Mouse (Mus musculus): Measurements from ENCODE around the gene Tmem223. TPM values are rescaled to one million over a fixed set of nuclear protein-coding genes. Genes with fewer than 3 reads are reported as not detected.
"Not testable (repeated sequence)": the region's sequence is repeated elsewhere in the genome, so short reads cannot be mapped to it uniquely, and the experiment has no call there.

Tmem223 gene
- polyA plus RNA-seq, 1 experiment from 2014 or later: 235 TPM

DNA sequence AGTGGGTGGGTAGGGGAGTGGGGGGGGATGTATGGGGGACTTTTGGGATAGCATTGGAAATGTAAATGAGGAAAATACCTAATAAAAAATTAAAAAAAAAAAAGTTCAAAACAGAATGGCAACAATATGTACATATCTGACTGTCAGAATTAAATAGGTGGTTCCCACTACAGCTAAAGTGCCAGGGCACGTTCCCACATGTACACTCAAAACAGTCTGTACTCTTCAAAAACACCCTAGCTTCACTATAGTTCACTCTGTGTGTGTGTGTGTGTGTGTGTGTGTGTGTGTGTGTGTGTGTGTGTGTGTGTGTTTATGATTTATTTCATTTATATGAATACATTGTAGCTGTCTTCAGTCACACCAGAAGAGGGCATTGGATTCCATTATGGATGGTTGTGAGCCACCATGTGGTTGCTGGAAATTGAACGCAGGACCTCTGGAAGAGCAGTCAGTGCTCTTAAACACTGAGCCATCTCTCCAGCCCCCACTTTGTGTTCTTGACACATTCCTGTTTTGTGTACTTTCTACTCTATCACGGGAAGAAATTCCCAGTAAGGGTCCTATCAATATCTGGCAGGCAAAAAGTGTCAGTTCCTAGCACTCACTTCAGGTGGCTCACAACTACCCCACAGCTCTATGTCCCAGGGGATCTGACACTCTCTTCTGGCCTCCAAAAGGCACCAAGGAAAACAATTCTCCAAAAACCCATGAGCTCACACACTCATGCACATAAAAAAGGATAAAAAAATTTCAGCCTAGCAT lies 42.3 kb upstream of the Tmem223 start:
- H3K27me3 ChIP-seq (replicated peaks); H3K9me3 ChIP-seq (replicated peaks); H3K9ac ChIP-seq (replicated peaks); ATAC-seq (ENCODE audit: low FRiP score); H3K4me2 ChIP-seq; H3K4me3 ChIP-seq (replicated peaks); H3K27ac ChIP-seq (replicated peaks): not testable (repeated sequence)
- peaks cover 26% of the 10 kb centered on the region for H3K36me3 ChIP-seq
- peaks cover 20% of the 10 kb centered on the region for H3K4me1 ChIP-seq
- WGBS: 54% methylated on average over 3 of the region's 3 CpGs

DNA sequence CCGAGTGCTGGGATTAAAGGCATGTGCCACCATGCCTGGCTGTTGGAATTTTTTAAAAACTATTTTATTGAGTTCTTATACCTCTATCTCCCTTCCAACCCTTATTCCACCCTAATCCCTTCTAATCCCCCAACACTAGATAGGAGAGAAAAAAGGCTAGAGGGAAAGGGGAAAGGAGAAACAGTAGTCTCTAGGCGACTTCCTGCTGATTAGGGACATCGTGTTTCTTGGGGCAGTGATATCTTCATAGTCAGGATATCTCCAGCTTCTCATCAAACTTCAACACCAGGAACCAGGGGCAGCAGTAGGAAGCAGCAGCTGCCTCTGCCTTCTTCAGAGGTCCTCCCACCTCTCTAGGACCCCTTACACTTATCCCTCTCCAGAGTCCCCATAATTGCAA lies 36.5 kb upstream of the Tmem223 start:
- 78% methylated on average over 3 of the region's 3 CpGs for WGBS
- no peak for ATAC-seq (ENCODE audit: low FRiP score)
- no peaks in the 10 kb centered on the region for H3K27me3 ChIP-seq (replicated peaks)
- no peak overlapping the region for H3K9ac ChIP-seq (replicated peaks)
- H3K36me3 ChIP-seq: peaks cover 13% of the 10 kb centered on the region
- no peak overlapping the region for H3K4me2 ChIP-seq
- peaks cover 20% of the 10 kb centered on the region for H3K4me1 ChIP-seq
- H3K4me3 ChIP-seq (replicated peaks): no peak overlapping the region
- no peak overlapping the region for H3K27ac ChIP-seq (replicated peaks)
- no peaks in the 10 kb centered on the region for H3K9me3 ChIP-seq (replicated peaks)

DNA sequence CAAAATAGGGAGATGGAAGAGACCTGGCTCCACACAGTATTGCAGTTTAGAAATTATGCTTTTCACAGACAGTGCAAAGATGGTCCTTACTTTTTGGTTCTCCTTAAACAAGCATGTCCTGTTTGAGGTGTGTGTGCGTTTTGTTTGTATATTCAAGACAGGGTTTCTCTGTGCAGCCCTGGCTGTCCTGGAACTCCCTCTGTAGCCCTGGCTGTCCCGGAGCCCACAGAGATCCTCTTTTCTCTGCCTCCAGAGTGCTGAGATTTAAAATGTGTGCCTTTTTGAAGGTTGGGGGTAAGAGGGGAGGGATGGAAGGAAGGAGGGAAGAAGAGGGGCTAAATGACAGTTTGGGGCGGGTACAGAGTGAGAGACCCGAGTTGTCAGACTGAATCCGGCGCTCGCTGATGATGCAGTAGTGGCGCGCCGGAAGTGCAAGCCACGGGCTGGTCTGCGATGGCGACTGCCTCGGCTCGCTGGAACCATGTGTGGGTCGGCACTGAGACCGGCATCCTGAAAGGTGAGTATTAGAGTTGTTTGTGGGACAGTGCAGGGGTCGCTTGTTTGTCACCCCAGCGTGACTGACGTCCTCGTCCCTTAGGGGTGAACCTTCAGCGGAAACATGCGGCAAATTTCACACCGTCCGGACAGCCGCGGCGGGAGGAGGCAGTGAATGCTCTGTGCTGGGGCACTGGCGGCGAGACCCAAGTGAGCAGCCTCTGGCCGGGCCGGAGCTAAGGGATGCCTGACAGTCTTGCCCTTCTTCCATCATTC lies 35.2 kb upstream of the Tmem223 start, which contains the start of gene Wdr74:
TSS of gene Wdr74 (plus strand) at position 439 of the 771 bp plus-strand sequence.
- WGBS: under 1% methylated on average over 32 of the region's 32 CpGs
- Histone ChIP-seq H3K4me1 (peaks cover 26% of the 10 kb centered on the region), H3K4me2 (peak within 1 kb of the TSS; percentile 84)

DNA sequence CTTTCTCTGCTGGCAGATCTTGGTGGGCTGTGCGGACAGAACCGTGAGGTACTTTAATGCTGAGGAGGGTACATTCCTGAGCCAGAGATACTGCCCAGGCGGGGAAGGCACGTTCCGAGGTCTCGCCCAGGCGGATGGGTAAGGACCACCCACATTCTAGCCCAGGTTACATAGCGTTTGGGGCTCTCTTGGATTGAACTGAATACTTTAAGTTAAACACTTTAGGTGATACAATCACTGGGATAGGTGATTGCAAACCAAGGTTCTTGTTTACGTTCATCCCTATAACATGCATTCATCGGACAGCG lies 34.7 kb upstream of the Tmem223 start:
- Histone ChIP-seq H3K9ac (replicated peaks) (peak overlapping the region; percentile 85), H3K9me3 (replicated peaks) (no peaks in the 10 kb centered on the region), H3K27ac (replicated peaks) (peak overlapping the region; percentile 86), H3K4me1 (peaks cover 31% of the 10 kb centered on the region), H3K4me3 (replicated peaks) (peak overlapping the region; percentile 77), H3K4me2 (peak overlapping the region; percentile 84), H3K36me3 (peaks cover 23% of the 10 kb centered on the region), H3K27me3 (replicated peaks) (no peaks in the 10 kb centered on the region)
- ATAC-seq (ENCODE audit: low FRiP score): 0 out of 2 replicates have a peak, but pooled peaks have one; percentile 30
- WGBS: 2% methylated on average over 11 of the region's 11 CpGs

More for the DNA sequence above, 35.2 kb upstream of the Tmem223 start, which contains the start of gene Wdr74:
- H3K27me3 ChIP-seq (replicated peaks): no peaks in the 10 kb centered on the region
- peak within 1 kb of the TSS; percentile 86 for H3K27ac ChIP-seq (replicated peaks)
- H3K9me3 ChIP-seq (replicated peaks): no peaks in the 10 kb centered on the region
- peak; percentile 94 for ATAC-seq (ENCODE audit: low FRiP score)
- H3K36me3 ChIP-seq: peaks cover 23% of the 10 kb centered on the region
- H3K4me3 ChIP-seq (replicated peaks): peak within 1 kb of the TSS; percentile 77
- peak within 1 kb of the TSS; percentile 85 for H3K9ac ChIP-seq (replicated peaks)

DNA sequence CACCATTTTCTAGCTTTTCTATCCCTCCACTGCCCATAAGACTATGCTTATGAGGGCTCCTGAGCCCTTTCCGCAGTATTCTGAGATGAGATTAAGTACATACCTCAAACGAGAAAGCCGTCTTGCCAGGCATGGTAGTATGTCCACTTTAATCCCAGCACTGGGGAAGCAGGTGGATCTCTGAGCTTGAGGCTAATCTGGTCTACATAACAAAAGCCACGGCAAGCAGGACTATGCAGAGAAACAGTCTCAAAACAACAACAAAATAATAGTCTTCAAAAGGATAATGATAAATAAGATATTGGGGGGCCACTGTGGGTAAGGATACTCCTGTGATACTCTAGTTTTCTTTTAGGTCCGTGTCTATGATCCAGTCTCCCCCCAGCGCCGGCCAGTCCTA lies 31.9 kb upstream of the Tmem223 start:
- Histone ChIP-seq H3K27me3 (replicated peaks) (no peaks in the 10 kb centered on the region), H3K4me1 (peaks cover 50% of the 10 kb centered on the region), H3K4me2 (no peak overlapping the region), H3K36me3 (peaks cover 30% of the 10 kb centered on the region), H3K27ac (replicated peaks) (no peak overlapping the region), H3K9me3 (replicated peaks) (no peaks in the 10 kb centered on the region), H3K4me3 (replicated peaks) (no peak overlapping the region), H3K9ac (replicated peaks) (no peak overlapping the region)
- ATAC-seq (ENCODE audit: low FRiP score): no peak
- WGBS: 94% methylated on average over 7 of the region's 7 CpGs

DNA sequence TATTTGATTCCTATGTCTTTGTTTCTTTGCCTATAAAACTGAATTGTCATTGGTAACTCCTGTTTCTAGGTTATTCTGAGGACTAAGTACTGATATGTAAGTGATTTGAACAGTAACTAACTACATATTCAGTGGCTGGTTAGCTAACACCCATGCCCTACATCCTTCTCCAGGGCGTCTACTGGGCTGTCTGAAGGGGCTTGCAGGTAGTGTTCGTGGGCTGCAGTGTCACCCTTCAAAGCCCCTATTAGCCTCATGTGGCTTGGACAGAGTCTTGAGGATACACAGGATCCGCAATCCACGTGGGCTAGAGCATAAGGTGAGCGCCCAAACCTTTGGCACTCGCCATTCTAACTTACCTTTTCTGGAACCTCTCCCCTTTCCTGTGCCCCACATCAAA lies 31.1 kb upstream of the Tmem223 start:
- no peaks in the 10 kb centered on the region for H3K9me3 ChIP-seq (replicated peaks)
- H3K27ac ChIP-seq (replicated peaks): no peak overlapping the region
- 91% methylated on average over 6 of the region's 6 CpGs for WGBS
- H3K27me3 ChIP-seq (replicated peaks): no peaks in the 10 kb centered on the region
- no peak overlapping the region for H3K9ac ChIP-seq (replicated peaks)
- H3K4me1 ChIP-seq: peaks cover 50% of the 10 kb centered on the region
- H3K4me3 ChIP-seq (replicated peaks): no peak overlapping the region
- no peak overlapping the region for H3K4me2 ChIP-seq
- peaks cover 33% of the 10 kb centered on the region for H3K36me3 ChIP-seq
- ATAC-seq (ENCODE audit: low FRiP score): no peak

DNA sequence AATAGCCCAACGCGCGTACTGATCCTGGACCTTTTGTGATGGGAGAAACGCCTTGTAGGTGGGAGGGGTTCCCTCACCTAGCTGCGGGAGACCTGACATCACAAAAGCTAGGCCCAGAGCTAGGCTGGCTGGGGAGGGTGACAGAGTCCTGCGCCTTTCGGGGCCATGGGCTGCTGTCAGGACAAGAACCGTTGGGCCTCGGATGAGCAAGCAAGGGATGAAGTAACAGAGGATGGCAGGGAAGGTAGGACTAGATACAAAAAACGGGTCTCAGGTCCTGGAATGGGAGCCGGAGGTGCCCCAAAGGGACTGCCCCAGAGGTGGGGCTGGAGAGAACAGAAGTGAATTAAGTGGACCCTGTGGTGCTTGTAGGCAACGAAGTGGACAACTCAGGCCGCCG lies 30.2 kb upstream of the Tmem223 start, which contains the start of gene 1700092M07Rik:
TSS of gene 1700092M07Rik (plus strand) at position 116 of the 400 bp plus-strand sequence.
- Histone ChIP-seq H3K27me3 (replicated peaks) (no peaks in the 10 kb centered on the region), H3K36me3 (peaks cover 41% of the 10 kb centered on the region), H3K4me3 (replicated peaks) (peak within 1 kb of the TSS; percentile 74), H3K4me2 (peak within 1 kb of the TSS; percentile 96), H3K9me3 (replicated peaks) (no peaks in the 10 kb centered on the region), H3K9ac (replicated peaks) (peak within 1 kb of the TSS; percentile 66), H3K27ac (replicated peaks) (peak within 1 kb of the TSS; percentile 97), H3K4me1 (peaks cover 44% of the 10 kb centered on the region)
- WGBS: 68% methylated on average over 14 of the region's 14 CpGs
- no peak; the same call in 1 of the 2 replicates for ATAC-seq (ENCODE audit: low FRiP score)

DNA sequence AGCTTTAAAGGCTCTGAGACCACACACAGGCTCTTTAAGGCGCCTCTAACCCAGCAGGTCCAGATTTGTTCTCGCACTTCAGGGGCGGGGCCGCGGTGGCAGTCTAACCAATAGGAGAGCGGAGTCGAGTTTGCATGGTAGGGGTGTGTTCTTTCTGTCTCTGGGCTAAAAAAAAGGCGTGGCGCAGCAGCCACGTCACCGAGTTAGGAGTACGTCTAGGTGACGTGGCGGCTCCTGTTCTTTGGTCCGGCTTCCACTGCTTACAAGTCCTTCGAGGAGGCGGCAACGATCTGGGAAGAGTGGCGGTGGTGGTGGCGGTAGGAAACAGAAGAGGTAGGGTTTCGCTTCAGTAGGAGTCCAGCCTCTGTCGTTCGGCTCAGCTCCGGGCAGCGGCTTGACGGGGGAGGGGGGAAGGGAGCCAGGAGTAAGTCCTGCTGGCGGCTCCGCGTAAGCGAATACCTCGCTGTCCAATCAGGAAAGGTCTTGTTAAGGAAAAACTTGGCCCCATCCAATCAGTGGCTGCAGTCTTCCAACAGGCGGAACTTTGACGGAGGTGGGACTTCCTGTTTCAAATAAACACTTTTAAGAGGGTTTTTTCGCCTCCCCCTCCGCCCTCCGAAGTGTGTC lies 29.4 kb upstream of the Tmem223 start, which contains the start of gene Stx5a:
TSS of gene Stx5a (plus strand) at position 171 of the 627 bp plus-strand sequence.
- Histone ChIP-seq H3K27me3 (replicated peaks) (no peaks in the 10 kb centered on the region), H3K4me3 (replicated peaks) (peak within 1 kb of the TSS; percentile 74), H3K9me3 (replicated peaks) (no peaks in the 10 kb centered on the region), H3K4me2 (peak within 1 kb of the TSS; percentile 96), H3K36me3 (peaks cover 48% of the 10 kb centered on the region), H3K4me1 (peaks cover 40% of the 10 kb centered on the region), H3K27ac (replicated peaks) (peak within 1 kb of the TSS; percentile 97), H3K9ac (replicated peaks) (peak within 1 kb of the TSS; percentile 66)
- peak; percentile 97 for ATAC-seq (ENCODE audit: low FRiP score)
- under 1% methylated on average over 36 of the region's 36 CpGs for WGBS

DNA sequence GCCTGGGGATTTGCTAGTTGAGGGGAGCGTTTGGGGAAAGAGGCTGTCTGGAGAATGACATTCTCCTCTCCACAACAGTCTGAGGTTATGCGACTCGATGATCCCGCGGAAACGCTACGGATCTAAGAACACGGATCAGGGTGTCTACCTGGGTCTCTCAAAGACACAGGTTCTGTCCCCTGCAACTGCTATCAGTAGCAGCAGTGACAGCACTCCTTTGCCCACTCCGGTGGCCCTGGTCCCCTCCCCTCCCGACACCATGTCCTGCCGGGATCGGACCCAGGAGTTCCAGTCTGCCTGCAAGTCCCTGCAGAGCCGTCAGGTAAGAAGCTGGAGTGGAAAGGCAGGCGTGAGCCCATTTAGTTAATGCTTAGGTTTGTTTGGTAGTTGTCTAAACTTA lies 28.6 kb upstream of the Tmem223 start:
- H3K36me3 ChIP-seq: peaks cover 56% of the 10 kb centered on the region
- peak overlapping the region; percentile 97 for H3K27ac ChIP-seq (replicated peaks)
- 21% methylated on average over 14 of the region's 14 CpGs for WGBS
- peak overlapping the region; percentile 96 for H3K4me2 ChIP-seq
- ATAC-seq (ENCODE audit: low FRiP score): no peak
- peaks cover 32% of the 10 kb centered on the region for H3K4me1 ChIP-seq
- H3K4me3 ChIP-seq (replicated peaks): peak overlapping the region; percentile 74
- no peaks in the 10 kb centered on the region for H3K27me3 ChIP-seq (replicated peaks)
- H3K9me3 ChIP-seq (replicated peaks): no peaks in the 10 kb centered on the region
- H3K9ac ChIP-seq (replicated peaks): peak overlapping the region; percentile 66

DNA sequence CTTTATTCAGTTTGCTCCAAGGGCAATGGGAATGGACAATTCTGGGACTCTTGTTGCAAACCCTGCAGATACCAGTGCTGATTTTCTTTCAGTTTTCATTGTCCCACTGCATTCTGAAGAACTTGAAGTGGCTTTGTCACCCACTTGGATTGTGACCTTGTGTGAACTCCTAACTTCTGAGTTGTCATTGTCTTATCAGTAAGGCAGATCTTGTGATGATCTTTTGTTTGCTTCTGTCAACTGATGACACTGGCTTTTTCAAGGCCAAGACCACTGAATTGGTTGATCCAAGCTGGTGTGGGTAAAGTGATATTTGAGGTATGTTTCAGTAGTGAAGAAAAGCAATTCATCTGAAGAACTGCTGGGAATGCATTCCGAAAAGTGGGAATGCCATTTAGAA lies 25.4 kb upstream of the Tmem223 start:
- Histone ChIP-seq H3K4me1 (peaks cover 26% of the 10 kb centered on the region), H3K4me3 (replicated peaks) (no peak overlapping the region), H3K4me2 (no peak overlapping the region), H3K27me3 (replicated peaks) (no peaks in the 10 kb centered on the region), H3K9me3 (replicated peaks) (no peaks in the 10 kb centered on the region), H3K9ac (replicated peaks) (no peak overlapping the region), H3K27ac (replicated peaks) (no peak overlapping the region), H3K36me3 (peaks cover 66% of the 10 kb centered on the region)
- WGBS: 95% methylated on average over 1 of the region's 1 CpGs
- ATAC-seq (ENCODE audit: low FRiP score): no peak

DNA sequence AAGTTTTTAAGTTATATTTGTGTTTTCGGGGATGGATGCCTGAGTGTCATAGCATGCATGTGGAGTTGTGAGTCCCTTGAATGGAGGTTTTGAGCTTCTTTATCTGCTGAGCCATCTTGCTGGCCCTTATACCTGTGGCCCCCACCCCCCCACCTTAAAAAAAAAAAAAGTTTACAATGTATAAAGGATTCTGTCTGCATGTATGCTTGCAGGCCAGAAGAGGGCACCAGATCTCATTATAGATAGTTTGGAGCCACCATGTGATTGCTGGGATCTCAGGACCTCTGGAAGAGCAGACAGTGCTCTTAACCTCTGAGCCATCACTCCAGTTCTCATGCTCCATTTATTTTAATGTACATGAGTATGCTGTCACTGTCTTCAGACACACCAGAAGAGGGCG lies 23.4 kb upstream of the Tmem223 start:
- WGBS: 77% methylated on average over 2 of the region's 2 CpGs
- peaks cover 84% of the 10 kb centered on the region for H3K36me3 ChIP-seq
- H3K4me1 ChIP-seq: peaks cover 14% of the 10 kb centered on the region
- H3K27ac ChIP-seq (replicated peaks): no peak overlapping the region
- H3K4me2 ChIP-seq: no peak overlapping the region
- no peak for ATAC-seq (ENCODE audit: low FRiP score)
- no peak overlapping the region for H3K9ac ChIP-seq (replicated peaks)
- H3K9me3 ChIP-seq (replicated peaks): no peaks in the 10 kb centered on the region
- H3K4me3 ChIP-seq (replicated peaks): no peak overlapping the region
- no peaks in the 10 kb centered on the region for H3K27me3 ChIP-seq (replicated peaks)
